Mouse (Mus musculus) fat pad, adult 2 months (tissue): ENCODE data around the gene Anxa4.

Experiments
- DNase-seq: peaks from one replicate; pipeline ENCODE4 v3.0.0-alpha.2; 2011; ENCODE audit warnings: low read depth, low spot score; ENCODE audit errors: extremely low read depth

Gene Anxa4

DNA sequence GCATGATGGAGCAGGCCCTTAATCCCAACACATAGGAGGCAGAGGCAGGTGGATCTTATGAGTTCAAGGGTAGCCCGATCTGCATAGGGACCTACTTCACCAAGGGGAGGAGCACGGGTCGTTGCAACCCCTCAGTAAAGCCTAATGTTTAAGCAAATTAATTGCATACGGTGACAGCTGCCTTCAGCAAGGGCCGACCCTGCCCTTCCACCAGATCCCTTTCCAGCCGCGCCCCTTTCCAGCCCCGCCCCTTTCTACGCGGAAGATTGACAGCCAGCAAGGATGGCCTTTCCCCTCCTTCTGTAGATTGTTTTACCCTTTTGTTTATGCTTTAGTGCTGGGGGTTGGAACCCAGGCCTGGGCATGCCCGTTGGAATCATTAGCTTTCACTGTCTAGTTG lies 8.0 kb upstream of the Anxa4 start:
- DNase-seq, result no peak

DNA sequence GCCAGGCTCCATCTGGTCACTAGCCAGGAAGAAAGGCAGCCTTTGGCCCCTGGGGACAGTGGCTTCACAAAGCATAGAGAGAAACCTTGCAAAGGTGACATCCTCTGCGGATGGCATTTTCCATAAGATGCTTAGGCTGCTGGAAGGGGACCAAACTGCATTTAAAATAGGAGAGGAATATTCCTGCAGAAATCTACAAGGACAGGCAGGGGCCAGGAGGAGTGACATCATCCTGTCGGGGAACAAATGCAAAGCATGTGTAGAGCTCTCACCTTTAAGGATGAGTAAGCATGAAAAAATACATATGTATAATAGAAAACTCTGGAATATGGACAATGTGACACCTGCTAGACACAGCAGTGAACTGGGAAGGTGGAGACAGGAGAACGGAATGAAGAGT lies 7.1 kb upstream of the Anxa4 start:
- no peak for DNase-seq

DNA sequence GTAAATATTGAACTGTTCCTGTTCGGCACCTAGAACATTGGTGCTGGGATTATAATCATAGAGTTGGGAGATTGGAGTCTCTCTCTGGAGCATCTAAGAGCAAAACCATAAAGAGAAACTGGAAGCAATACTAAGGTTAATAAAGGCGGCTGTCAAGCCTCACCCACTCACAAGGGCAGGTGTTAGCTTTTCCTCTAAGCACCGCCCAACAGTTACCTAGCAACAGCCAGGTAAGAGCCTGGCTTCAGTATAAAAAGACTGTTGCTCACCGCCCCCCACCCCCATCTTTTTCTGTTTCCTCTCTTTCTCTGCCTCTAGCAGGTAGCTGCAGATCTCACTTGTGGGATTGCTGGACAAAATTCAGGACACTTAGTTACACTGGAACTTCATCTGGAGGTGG lies 4.1 kb upstream of the Anxa4 start:
- DNase-seq, result no peak

DNA sequence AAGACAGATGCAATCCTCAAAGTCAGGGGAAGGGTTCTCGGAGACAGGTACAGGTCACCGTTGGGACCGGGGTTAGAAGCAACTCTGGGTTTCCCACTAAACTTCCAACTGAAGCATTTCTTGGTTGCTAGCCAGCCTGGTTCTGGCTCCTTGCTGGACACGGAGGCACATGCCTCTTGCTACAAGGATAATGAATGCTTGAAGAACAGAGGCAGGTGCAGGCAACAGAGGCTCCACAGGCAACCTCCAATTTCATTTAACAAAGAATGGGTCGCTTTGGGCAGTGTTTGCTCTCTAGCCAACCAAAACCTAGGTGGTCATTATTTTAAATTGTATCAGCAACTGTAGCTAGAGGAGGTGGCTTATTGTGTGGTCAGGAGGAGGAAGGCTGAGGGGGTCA lies 573 bp upstream of the Anxa4 start:
- no peak for DNase-seq

DNA sequence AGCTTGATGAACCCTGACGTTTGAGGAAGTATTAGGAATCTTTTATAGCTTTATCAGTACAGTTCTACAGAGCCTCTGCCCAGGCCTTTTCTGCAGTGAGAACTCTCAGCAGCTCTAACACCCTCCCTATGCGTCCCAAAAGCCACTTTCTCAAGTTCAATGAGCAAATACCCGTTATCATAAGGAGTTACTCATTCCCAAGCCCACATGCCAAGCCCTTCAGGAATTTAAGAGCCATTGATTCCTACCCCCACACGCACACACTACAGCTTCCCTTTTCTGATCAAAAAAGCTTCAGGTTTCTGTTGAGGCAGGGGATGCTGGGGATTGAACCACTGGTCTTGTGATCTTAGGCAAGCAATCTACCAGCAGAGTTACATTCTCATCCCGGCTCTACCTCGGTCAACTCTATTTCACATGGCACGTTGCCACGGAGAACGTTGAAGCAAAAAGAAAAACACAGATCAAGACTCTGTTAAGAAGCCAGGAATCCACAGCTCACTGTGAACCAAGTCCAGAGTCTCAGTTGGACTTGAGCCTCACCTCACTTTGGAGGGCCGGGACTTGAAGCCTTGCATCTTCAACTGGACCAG lies 2.9 kb downstream of the Anxa4 start:
- no peak for DNase-seq

DNA sequence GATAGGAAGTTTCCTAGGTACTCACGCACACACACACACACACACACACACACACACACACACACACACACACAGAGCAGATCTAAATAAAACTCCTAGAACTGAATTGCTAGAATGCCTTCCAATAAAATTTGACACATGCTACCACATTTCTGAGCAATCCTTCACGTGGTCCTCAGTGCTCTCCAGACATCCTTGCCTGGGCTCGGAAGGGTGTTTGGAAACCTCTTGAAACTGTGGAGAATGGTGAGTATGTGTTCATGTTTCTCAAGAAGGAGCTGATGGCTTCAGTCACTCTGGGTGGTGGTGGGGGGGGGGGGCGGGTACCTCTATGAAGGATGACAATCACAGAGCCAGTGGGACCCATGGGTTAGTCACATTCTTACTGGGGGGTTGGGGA lies 5.1 kb downstream of the Anxa4 start:
- DNase-seq, result no peak

DNA sequence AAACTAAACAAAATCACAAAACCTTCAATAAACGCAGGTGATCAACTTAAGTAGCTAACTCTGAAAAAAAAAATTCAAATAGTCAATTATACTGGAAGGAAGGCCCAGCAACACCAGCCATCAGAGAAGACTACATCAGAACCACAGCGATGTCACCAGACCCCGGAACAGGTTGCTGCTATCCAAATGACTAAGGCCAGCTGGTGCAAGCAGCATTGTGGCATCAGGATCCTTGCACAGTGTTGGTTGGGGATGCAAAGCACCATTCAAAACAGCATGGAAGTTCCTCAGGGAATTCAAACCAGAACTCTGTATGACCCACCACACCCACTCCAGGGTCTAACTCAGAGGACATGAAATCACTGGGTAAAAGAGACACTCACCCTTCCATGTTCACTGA lies 6.8 kb downstream of the Anxa4 start:
- DNase-seq, result no peak

DNA sequence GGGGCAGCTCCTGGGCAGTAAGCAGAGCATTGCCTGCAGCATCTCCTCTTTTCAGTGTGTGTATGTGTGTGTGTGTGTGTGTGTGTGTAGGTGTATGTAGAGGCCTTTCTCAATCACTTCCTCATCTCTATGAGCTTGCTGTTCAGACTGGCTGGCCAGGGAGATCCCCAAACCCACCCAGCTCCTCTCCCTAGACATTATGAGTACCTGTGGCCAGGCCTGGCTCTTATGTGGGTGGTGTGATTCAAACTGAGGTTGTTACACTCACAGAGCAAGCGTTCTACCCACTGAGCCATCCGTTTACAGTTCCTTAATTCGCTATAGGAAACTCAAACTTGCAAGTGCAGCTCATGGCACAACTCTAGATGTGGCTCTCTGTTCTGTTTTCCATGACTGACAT lies 8.6 kb downstream of the Anxa4 start:
- DNase-seq, result no peak

DNA sequence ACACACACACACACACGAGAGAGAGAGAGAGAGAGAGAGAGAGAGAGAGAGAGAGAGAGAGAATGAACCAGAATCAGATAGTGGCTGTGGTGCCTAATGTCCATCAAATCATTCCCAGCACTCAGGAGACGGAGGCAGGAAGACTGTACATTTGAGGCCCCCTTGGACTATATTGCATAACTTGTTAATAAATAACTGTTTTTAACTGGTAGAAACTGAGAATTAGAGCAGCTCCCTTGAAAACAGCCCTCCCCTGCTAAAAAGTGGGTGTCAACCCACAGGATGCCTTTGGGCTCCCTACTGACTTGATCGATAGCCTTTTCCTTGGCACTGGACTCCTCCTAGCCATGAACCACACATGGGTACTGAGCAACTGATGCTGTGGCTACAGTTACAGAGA lies 11.0 kb downstream of the Anxa4 start:
- no peak for DNase-seq

DNA sequence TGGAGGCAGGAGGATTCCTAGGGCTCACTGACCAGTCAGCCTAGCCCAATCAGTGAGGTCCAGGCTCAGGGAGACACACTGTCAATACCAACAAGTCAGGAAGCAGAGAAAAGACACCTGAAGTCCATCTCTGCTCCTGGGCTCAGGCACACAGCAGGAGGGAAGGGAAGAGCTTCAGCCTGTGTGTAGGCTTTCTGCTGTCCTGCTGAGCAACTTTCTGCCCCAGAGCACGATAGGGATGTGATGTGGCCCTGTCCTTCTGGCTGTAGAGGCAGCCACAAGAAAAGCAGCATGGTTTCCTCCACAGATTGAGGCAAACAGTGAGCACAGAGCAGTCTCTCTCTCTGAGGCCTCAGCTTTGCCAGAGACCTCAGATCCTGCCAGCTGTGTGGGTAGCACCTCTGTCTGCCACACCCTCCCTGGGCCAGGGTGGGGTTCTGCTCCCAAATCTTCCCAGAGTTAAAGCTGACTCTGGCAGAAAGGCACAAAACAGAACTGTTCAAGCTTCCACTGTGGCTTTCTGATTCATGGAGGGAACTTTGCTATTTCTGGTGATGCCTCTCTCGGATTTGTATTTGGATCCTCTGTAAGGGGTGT lies 11.9 kb downstream of the Anxa4 start:
- DNase-seq, result no peak

DNA sequence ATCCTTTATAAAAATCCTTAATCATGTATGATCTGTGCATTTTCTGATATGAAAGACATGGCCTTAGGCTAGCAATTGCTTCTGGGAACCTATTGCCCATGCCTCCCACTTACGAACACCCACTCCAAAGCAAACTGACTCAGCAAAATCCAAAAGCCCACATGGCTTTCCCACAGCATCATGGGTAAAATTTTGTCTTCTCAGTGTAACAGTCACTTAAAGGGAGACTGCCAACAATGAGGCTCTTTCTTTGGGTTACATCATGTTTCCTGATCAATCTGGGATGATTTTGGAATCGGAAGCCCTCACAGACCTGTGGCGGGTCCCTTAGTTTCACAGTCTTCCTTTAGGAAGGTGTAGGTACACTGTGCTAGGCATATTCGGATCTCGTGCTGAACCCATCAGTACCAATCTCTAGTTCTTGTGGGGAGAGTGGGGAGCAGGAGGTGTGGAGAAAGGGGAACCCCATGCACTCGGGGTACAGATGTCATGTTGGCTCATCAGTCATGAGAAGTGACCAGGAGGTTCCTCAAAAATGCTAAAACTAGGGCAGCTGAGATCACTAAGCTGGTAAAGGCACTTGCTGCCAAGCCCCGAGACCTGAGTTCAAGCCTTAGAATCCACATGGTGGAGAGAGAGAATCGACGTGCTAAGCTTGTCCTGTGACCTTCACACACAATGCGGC lies 14.3 kb downstream of the Anxa4 start:
- DNase-seq, result no peak

DNA sequence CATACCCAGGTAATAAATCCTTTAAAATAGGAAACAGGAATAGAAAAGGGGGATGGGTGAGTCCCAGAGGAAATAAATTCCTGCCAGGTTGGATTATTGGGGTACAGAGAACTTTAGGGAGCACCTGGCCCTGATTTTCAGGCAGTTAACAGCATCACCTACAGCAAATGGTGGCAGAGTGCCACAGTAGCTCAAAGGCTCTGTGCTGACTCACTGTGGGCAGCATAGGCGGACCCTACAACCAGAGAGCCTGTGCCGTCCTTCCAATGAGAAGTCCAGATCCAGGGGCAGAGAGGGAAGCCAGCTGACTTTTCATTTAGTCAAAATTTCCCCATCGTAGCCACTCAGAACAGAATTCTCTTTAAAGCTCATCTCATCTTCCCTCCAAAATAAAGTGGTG lies 16.2 kb downstream of the Anxa4 start:
- DNase-seq, result no peak

DNA sequence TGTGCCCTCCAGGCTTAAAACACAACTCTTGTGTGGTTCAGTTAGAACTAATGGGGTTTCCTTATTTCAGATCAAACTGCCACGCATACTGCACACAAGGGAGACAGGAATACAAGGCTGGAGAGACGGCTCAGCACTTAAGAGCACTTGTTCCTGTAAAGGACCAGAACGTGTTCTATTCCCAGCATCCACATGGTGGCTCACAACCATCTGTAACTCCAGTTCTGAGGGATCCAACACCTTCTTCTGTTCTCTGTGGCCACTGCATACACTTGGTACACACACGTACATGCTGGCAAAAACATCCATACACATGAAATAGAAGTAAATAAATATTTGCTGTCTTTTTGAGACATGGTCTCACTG lies 16.7 kb downstream of the Anxa4 start:
- DNase-seq, result no peak

DNA sequence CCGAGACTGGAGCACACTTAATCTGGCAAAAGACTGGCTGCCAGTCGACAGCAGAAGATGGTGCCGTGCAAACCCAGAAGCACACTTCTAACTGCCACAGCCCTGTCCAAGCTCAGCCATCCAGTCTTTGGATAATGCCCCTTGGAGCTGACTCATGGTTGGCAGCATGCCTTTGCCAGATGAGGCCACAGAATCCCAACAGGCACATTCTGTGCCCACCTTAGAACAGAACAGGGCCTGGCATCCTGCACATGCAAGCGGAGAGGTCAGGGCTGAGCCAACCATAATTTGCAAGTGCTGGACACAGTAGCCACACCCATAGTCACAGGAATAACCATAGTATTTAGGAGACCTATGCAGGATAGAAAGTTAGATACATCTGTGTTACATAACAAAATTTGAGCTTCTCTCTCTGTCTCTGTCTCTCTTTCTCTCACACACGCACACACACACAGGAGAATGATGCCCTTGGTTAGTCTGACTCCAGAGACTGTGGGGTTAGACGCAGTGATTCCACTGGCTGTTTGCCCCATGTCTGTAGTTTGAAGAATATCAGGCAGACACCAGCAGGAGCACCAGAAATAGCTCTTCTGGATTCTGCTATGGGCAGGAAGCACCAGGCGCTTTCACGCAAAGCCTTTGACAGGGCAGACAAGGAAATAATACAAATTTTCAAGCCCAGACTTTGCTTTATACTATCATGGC lies 17.2 kb downstream of the Anxa4 start:
- DNase-seq, result no peak

DNA sequence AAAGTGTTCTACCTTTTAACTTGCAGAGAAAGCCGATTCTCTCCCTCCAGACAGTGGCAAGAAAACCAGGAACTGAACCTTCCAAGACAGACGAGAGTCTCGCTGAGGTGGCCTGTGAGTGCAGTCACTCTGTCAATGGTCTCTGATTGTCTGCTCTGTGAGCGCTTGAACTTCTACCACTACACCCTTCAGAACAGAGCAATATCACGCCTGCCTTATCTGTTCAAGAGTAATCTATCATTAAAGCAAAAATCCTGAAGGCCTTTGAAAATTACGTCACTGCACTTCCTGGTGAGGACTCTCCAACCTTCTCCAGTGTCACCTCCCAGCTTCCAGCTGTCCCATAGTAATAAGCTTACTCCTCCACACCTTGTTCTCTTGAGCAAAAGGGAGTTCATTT lies 18.4 kb downstream of the Anxa4 start:
- no peak for DNase-seq

DNA sequence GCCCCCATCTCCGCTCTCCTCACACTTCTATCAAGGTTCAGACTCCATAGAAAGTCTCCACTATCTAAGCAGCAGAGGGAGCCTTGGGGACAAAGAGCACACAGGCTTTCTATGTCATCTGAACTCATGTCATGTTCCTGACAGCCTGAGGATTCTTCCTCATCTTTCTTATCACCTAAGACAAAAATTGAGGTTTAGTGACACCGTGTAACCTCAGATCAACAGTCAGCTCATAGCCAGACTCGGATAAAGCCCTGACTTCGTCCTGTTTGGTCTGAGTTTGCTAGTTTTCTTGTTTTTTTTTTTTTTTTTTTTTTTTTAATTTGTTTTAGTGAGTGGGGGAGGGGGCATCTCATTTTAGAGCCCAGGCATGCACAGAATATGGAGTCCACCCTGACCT lies 19.6 kb downstream of the Anxa4 start:
- DNase-seq, result no peak

DNA sequence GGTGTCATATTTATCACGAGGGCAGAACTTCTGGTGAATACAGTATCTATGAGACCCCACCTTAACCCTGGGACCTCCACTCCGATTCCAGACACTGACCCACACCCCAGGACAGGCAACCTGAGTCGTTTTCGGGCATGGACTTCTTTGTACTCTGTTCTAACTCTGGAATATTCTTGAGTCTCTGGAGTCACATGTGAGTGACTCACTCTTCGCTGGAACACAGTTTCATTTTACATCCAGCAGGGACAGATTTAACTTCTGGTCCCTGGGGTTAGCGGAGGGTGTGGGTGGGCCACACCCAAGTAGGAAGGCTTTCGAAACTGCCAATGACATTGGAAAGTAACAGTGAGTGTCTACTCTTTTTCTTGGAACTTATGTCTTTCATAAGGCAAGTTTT lies 20.8 kb downstream of the Anxa4 start:
- no peak for DNase-seq

DNA sequence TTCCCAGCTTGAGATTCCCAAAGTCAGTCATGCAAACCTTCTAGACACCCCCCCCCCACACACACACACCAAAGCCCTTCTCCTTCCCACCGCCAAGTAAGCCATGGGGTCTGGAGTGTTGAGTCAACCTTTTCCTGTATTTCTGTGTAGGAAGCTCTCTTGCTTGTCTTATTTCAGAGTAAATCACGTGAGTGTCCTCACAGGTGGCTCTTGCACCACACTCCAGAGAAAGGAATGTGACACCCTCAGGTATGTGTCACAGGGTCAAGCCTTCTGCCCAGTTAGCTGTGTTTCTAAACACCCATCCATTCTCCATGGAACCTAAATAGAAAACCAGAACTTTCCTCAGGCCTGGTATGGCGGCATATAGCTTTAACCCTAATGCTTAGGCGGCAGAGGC lies 24.4 kb downstream of the Anxa4 start:
- DNase-seq, result no peak

DNA sequence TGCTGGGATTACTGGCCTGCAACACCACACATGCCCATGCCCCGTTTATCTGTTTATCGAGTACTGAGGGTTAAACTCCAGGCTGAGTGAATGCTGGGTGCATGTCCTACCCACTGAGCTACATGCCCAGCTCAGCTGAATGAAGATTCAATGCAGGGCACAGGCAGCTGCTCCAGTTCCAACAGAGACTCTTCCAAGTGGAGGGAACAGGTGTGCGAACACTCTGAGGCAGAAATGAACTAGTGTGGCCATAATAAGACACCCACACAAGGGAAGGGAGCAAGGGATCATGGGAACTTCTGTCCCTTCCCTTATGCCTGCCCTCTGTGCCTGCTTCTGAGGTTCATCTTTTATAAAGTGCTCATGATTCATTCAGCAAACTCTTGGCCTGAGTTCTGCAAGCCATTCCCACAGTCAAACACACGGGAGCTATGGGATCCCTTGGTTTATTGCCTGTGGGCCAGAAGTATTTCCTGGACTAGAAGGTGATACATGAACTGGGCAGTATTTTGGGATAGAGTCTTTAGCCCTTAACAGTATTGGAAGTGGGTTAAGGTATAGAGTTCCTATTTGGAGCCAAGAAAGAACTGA lies 25.1 kb downstream of the Anxa4 start:
- no peak for DNase-seq

DNA sequence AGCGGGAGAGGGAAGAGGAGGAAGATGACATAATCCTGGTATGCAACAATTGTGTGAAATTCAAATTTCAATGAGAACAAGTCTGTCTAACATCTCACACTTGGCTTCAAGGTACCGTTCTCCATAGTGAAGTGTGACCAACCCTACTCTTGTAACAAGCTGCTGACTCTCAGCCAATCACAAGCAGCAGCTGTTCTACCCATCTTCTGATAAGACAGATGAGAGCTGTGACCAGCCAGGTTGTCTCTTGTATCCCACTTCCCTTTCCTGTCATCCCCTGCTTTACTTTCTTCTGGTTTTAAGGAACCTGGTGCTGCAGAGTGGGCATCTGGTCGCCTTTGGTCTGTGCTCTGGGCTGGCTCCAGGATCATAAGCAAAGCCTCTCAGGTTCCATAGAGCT lies 25.9 kb downstream of the Anxa4 start:
- no peak for DNase-seq

DNA sequence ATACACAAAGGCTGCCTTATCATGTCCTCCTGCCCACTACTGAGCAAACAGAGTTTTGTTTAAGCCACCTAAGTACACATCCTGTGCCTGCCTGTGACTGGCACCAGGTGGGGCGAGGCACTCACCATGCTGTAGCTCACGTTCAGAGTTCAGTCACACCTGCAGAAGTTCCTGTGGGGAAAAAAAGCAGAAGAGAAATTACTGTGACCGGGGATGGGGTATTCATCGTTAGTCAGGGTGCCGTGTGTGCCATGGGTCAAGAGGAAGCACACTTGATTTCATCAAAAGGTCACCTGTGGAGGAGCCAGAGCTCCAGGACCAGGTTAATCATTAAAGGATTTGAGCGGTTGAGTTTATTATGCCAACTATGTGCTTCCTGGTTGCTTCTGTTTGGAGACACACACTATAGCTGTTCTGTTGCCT lies 27.7 kb downstream of the Anxa4 start:
- no peak for DNase-seq
